Mouse (Mus musculus) kidney, postnatal 0 days (tissue): Measurements from ENCODE around the gene Cradd. TPM values are rescaled to one million over a fixed set of nuclear protein-coding genes. Genes with fewer than 3 reads are reported as not detected.
A peak's percentile ranks its signal among the peaks of the same experiment; 100 is the strongest.

Source experiments
- ATAC-seq: fragments of 200-750 bp; cut with Nextera tagmentation; replicated peaks from 2 replicates; pipeline ENCODE4 v1.8.0; 2017; ENCODE audit warnings: low read depth, moderate number of reproducible peaks, moderate TSS enrichment, moderate library complexity; ENCODE audit not compliant: low FRiP score
- DNase-seq: peaks from one replicate; pipeline ENCODE4 v3.0.0-alpha.2; 2016; ENCODE audit warnings: low spot score
- H3K27ac ChIP-seq: fragments of 300-500 bp; sonication (generic); 2 replicates; pipeline ENCODE4 v1.5.1; 2014; ENCODE audit warnings: mild to moderate bottlenecking
- H3K27me3 ChIP-seq: fragments of 300-500 bp; sonication (generic); 2 replicates; pipeline ENCODE4 v1.6.1; 2014; ENCODE audit warnings: low read length, mixed read lengths; ENCODE audit not compliant: insufficient read depth
- H3K36me3 ChIP-seq: fragments of 300-500 bp; sonication (generic); 2 replicates; pipeline ENCODE4 v1.6.1; 2014; ENCODE audit warnings: low read length, mixed read lengths; ENCODE audit not compliant: insufficient read depth
- H3K4me1 ChIP-seq: fragments of 300-500 bp; sonication (generic); replicated peaks from 2 replicates; pipeline ENCODE4 v1.6.1; 2014; ENCODE audit warnings: antibody characterized with exemption, low read length, mixed read lengths; ENCODE audit not compliant: insufficient read depth
- H3K4me2 ChIP-seq: fragments of 300-500 bp; sonication (generic); 2 replicates; pipeline ENCODE4 v1.6.1; 2014; ENCODE audit warnings: mild to moderate bottlenecking, low read length, moderate library complexity, mixed read lengths
- H3K4me3 ChIP-seq: fragments of 300-500 bp; sonication (generic); replicated peaks from 2 replicates; pipeline ENCODE4 v1.5.1; 2014; ENCODE audit warnings: low read depth, low read length
- H3K9ac ChIP-seq: fragments of 300-500 bp; sonication (generic); 2 replicates; pipeline ENCODE4 v1.6.1; 2014; ENCODE audit warnings: low read depth, low read length
- H3K9me3 ChIP-seq: fragments of 300-500 bp; sonication (generic); replicated peaks from 2 replicates; pipeline ENCODE4 v1.6.1; 2016; ENCODE audit warnings: low read length, inconsistent platforms, mixed read lengths
- CTCF ChIP-seq: IDR thresholded peaks from 2 replicates; pipeline ENCODE4 v1.5.1; 2016; ENCODE audit warnings: antibody characterized with exemption, low read depth, mild to moderate bottlenecking, moderate library complexity
- WGBS: fragments of 180-500 bp; shearing (Covaris S2); extraction: QIAGEN DNeasy Blood & Tissue Kit; methylation state at CpG from one replicate; pipeline ENCODE4 v1.1.7; 2014; 5-methylcytosine and 5-hydroxymethylcytosine counted together
- polyA plus RNA-seq: library from polyadenylated mRNA; unstranded; fragments of >200 nt; fragmentation: Nextera tagmentation; extraction: Ambion mirVana; gene quantifications from 2 replicates; pipeline ENCODE4 v1.2.1, GENCODE M21; 2015

Cradd gene
- polyA plus RNA-seq, 1 experiment from 2014 or later = 10.5 TPM

GRCm38 (mm10) chr10:95210664-95211372, 113.1 kb downstream of the Cradd start:
- Histone ChIP-seq H3K27ac (no peak overlapping the region), H3K27me3 (no peaks in the 10 kb centered on the region), H3K9ac (no peak overlapping the region), H3K36me3 (no peaks in the 10 kb centered on the region), H3K9me3 (no peaks in the 10 kb centered on the region), H3K4me1 (no peaks in the 10 kb centered on the region), H3K4me2 (no peak overlapping the region), H3K4me3 (no peak overlapping the region)
- WGBS = 76% methylated on average over 7 of the region's 7 CpGs
- no peak for TF ChIP-seq CTCF
- no peak for ATAC-seq
- DNase-seq = no peak

GRCm38 (mm10) chr10:95210167-95210566, 113.8 kb downstream of the Cradd start:
- no peak for ATAC-seq
- 68% methylated on average over 4 of the region's 4 CpGs for WGBS
- no peak overlapping the region for H3K27ac ChIP-seq

GRCm38 (mm10) chr10:95207423-95207822, 116.5 kb downstream of the Cradd start:
- no peak for TF ChIP-seq CTCF
- WGBS = 88% methylated on average over 8 of the region's 8 CpGs
- no peak for ATAC-seq

More at GRCm38 (mm10) chr10:95210167-95210566, 113.8 kb downstream of the Cradd start:
- H3K36me3 ChIP-seq = no peaks in the 10 kb centered on the region
- H3K9me3 ChIP-seq = no peaks in the 10 kb centered on the region
- no peak for DNase-seq
- no peak for TF ChIP-seq CTCF
- H3K27me3 ChIP-seq = no peaks in the 10 kb centered on the region
- no peak overlapping the region for H3K9ac ChIP-seq
- no peak overlapping the region for H3K4me2 ChIP-seq
- H3K4me3 ChIP-seq = no peak overlapping the region
- no peaks in the 10 kb centered on the region for H3K4me1 ChIP-seq

GRCm38 (mm10) chr10:95201514-95201913, 122.4 kb downstream of the Cradd start:
- no peak overlapping the region for H3K4me2 ChIP-seq
- H3K9ac ChIP-seq = no peak overlapping the region
- H3K4me1 ChIP-seq = no peaks in the 10 kb centered on the region
- H3K27me3 ChIP-seq = no peaks in the 10 kb centered on the region
- H3K9me3 ChIP-seq = no peaks in the 10 kb centered on the region
- no peak overlapping the region for H3K4me3 ChIP-seq
- 92% methylated on average over 8 of the region's 8 CpGs for whole genome bisulfite sequencing
- no peaks in the 10 kb centered on the region for H3K36me3 ChIP-seq
- ATAC-seq = no peak
- DNase-seq = no peak
- no peak overlapping the region for H3K27ac ChIP-seq
- TF ChIP-seq CTCF = no peak

More at GRCm38 (mm10) chr10:95207423-95207822, 116.5 kb downstream of the Cradd start:
- Histone ChIP-seq H3K36me3 (no peaks in the 10 kb centered on the region), H3K27ac (no peak overlapping the region), H3K9me3 (no peaks in the 10 kb centered on the region), H3K4me3 (no peak overlapping the region), H3K27me3 (no peaks in the 10 kb centered on the region), H3K4me1 (no peaks in the 10 kb centered on the region), H3K9ac (no peak overlapping the region), H3K4me2 (no peak overlapping the region)
- DNase-seq = no peak

- H3K4me2 ChIP-seq = no peak overlapping the region
- DNase-seq = peak; percentile 38
- no peak overlapping the region for H3K4me3 ChIP-seq
- ATAC-seq = no peak
- no peak for TF ChIP-seq CTCF
- WGBS = 35% methylated on average over 7 of the region's 7 CpGs
- H3K4me1 ChIP-seq = no peaks in the 10 kb centered on the region
- no peaks in the 10 kb centered on the region for H3K9me3 ChIP-seq
- no peak overlapping the region for H3K9ac ChIP-seq
- H3K27ac ChIP-seq = no peak overlapping the region
- H3K36me3 ChIP-seq = no peaks in the 10 kb centered on the region
- H3K27me3 ChIP-seq = no peaks in the 10 kb centered on the region
These were observed 123.6 kb downstream of the Cradd start for GRCm38 (mm10) chr10:95200323-95200722.

GRCm38 (mm10) chr10:95199541-95200269, 124.2 kb downstream of the Cradd start:
- no peaks in the 10 kb centered on the region for H3K4me1 ChIP-seq
- H3K4me2 ChIP-seq = no peak overlapping the region
- no peak overlapping the region for H3K27ac ChIP-seq
- H3K27me3 ChIP-seq = no peaks in the 10 kb centered on the region
- H3K9ac ChIP-seq = no peak overlapping the region
- TF ChIP-seq CTCF = no peak
- DNase-seq (no peak), ATAC-seq (no peak)
- WGBS = 60% methylated on average over 11 of the region's 11 CpGs
- no peak overlapping the region for H3K4me3 ChIP-seq
- H3K9me3 ChIP-seq = no peaks in the 10 kb centered on the region
- no peaks in the 10 kb centered on the region for H3K36me3 ChIP-seq
